Mouse (Mus musculus) telencephalon, adult 2 months (tissue): ENCODE measurements at regions not wholly inside any gene's neighbourhood (a gene's known extent, or its start where the extent isn't known, plus 50 kb on each side); places are given as distances from the start of the nearest gene placed in this dataset.
A peak's percentile ranks its signal among the peaks of the same experiment; 100 is the strongest.

Experiments
- DNase-seq: peaks from one replicate; pipeline ENCODE4 v3.0.0-alpha.2; 2011; ENCODE audit warnings: low read depth, low spot score

DNA sequence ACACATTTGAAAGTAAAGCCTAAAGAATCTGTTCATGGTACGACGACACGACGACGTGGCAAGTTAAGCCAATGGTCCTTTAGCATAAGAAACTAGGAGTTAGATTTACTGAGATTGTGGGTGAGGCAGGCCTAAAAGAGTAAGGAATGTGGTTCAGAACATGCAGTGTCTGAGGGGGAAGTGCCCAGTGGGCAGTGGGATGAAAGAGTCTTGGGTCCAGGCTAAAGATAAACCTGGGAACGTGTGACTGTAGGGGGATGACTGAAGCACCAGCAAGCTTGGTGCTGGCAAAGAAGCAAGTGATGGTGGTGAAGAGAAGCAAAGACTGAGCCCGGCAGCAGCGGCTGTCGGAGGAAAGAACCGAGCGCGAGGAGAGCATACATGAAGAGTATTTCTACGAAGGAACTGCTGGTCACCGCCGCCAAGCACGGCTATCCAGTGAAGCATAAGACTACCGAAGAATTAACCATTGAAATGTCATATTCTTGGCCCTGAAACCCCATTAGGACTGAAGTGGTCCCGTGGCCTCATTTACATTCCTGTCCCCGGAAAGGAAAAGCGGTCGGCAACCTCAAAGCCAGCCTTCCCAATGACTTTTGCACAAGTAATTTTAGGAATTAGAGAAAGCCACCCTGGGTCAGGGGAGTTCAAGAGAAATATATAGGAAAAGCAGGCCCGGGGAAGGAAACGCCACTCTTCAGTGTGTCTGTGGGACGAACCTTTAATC is 76.2 kb upstream of the Armc2 start:
- peak; percentile 10 for DNase-seq

DNA sequence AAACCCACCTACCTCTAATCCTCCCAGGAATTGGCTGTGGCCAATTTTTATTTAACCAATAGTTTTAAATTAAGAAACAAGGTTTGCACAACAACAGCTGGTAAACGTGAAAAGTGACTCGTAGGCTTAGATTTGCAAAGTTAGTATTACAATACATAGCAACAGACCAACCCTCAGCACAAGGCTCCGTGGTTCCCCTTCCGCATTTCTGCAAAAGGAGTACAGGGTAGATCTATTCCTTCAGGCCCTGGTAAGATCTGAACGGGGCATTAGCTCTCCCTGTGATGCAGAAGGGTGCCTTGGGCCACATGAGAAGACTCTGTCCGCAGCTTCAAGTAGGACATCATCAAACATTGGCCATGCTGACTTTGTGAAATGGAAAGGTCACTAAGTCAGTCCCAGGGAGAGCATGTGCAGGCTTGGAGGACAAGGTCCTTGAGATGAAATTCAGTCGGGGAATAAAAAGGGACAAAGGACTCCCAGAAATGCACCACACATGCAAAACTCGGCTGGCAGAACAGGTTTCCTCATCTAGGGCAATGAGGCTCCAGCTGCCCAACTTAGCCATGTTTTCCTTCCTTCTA is 75.0 kb upstream of the Armc2 start:
- DNase-seq: no peak

DNA sequence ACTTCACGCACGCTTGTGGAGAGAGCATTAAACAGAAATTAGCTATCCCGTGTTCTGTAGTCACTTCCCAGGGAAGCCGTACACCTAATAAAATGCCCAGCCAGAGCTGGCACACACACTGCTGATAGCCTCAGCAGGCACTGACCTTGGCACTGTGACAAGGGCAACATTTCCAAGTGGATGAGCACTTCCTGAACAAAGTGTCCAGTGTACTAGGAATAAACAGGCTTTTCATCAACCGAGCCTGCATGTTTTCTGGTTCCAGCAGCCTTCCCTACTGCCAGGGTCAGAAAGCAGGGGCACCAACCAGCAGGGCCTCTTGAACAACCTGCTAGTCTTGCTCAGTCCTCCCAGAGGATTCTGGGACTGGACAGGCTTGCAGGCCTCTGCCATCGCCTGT is 74.3 kb upstream of the Armc2 start:
- peak; percentile 47 for DNase-seq

DNA sequence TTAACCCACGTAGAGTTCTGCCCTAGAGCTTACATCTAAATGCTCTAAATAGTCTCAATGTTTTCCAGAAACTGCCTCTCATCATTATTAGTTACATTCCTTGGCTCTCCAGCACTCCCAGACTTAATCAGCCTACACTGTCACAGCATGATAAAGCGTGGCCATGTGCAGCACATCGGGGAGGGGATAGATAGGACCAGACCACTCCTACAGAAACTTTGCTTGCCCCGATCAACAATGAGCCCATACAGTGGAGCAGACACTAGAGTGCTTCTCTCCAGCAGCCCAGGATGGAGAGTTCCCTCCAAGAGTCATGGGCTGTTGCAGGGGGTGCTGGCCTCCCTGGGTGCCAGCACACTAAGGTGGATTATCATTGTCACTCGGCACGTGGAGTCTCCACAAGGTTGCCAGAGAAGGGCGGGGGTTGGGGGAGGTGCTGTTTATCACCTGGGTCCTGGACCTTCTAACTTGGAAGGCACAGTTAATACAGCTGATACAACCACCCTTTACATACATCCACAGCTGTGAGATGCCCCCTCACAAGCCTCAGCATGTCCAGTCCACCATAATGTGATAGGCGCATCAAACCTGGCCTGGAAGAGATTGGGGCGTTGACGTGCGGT is 73.4 kb upstream of the Armc2 start:
- DNase-seq: no peak

DNA sequence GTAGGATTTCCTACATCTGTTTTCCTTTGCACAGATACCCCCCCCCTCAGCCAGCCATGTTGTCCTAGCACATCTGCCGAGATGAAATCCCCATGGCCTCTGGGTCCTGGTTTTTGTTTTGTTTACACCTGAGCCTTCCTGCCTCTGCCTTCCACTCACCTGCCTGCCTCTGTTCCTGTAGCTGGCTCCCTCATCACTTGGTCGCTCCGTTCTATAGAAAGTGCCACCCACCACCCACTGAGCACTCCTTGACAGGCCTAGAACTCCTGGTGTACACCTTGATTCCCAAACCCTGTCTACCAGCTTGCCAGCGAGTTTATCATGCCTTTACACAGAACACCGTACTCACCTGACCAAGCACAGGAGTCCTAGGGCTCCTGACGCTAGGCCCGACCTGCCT is 72.6 kb upstream of the Armc2 start:
- DNase-seq: no peak

DNA sequence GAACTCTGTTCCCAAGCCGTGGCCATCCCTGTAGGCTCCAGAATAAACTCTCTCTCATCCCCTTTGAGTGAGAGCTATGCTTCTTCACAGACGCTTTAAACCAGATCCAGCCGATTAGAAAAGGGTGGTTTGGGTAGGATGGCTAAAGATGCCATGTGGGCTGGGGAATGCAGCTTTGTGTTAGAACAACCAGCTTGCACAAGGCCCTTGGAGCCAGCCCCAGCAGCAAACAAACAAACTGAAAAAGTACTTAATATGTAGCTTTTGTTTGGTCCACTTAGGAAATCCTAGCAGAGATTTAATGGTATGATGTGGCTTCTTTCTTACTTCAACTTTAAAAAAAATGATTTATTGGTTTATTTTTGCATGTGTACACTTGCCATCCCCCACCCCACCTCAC is 71.9 kb upstream of the Armc2 start:
- DNase-seq: no peak

DNA sequence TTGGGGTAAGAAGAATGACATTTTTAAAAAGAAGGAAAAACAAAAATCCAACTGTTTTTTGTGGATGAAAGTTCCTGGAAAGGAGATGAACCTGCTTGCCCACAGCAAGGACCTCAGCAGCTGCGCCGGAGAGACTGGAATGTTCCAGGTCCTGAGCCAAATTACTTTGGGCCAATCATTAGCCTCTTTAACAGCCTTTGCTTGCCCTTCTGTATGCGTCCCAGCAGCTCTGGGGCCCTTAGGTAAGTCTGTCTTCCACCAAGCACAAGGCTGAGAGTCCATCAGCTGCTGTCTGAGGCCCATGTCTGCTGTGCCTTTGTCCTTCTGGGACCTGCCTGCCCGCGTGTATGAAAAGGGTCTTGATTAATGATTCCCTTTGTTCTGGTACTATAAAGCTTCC is 71.4 kb upstream of the Armc2 start:
- DNase-seq: no peak

DNA sequence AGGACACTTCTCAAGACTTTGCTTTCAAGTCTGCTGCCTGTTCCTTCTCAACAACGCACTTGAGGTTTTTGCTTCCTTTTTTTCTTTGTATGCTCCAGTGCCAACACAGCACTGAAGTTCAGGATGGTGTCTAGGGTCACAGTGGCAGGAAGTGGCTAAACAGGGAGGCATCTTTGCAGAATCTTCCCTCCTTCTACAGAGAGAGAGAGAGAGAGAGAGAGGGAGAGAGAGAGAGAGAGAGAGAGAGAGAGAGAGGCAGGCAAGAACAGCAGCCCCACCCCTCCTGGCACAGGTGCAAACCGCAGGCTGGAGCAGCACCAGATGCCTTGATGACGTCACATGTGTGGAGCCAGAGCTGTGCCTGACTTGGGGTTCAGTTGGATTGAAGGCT is 71.0 kb upstream of the Armc2 start:
- no peak for DNase-seq

DNA sequence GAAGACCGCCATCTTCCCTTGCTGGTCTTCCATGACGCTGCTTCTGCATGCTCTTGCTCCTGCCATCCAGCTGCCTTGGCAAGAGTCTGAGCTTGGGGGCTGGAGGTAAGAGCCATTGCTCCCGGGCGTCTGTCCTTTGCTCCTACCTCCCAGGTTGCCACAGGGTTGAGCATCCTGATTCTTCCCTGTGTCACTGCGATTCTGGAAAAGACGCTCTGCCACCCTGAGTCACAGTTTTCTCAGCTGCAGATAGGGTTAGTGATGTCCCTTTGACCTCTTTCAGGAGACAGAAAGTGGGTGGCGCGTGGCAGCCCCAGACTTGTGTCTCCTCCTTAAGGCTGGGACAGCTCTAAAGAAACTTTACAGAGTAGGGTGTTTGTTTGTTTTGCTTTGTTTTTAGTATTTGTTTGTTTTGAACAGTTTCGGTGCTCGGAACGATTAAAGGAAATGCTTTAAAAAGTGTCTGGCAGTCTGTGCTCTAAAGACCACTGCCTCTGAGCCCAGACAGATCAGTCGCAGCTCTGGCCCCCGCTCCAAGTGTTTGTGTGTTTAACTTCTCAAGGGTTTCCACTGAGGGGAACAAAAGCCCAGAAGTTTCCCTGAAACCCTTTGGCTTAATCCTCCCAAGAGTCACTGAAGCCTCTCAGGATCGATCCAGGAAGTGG is 70.5 kb upstream of the Armc2 start:
- DNase-seq: no peak

DNA sequence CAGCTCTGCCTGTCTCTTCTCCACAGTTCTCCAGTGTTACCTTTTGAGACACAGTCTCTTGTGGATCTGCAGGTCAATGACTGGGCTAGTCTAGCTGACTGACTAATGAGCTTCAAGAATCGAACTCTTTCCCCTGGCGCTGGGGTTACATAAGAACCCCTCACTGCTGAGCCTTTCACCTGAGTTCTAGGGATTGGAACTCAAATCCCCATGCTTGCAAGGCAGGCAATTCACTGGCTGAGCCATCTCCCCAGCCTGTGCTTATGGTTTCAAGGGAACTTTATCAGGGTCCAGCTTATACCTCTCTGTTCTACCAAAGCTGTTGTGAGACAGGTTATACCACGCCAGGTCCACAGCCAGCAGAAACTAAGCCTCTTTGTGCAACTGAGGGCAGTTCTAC is 69.7 kb upstream of the Armc2 start:
- no peak for DNase-seq

DNA sequence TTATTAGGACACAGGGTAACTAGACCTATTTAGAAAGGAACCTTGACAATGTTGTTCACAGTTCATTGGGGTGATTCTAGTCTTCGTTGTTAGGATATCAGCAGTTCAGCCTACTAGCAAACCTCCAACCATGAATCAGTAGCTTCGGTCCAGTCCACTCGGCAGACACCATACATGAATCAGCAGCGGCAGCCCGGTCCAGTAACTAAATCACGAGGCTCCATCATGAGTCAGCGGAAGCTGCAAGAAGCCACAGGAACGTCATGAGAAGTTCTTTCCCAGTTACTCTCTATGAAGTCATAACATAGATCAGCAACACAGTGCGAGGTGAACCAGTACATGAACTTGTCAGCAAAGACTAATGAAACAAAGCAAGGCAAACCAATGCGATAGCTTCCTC is 68.4 kb upstream of the Armc2 start:
- no peak for DNase-seq

DNA sequence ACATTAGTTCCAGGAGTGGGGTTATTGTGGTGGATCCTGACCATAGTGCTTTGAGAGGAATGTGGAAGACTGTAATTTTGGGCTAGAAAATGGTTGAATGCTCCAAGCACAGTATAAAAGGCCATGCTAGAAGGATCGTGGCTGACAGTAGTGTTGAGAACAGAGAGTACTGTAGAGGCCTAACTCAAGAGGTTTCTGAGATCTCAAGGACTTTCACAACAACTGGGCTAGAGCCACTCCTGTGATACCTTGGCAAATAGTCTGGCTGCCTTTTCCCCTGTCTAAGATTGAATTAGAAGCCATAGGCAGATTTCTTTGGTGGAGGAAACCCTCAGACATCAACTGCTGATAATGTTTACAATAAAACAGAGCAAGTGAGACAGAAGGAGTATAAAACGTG is 67.1 kb upstream of the Armc2 start:
- no peak for DNase-seq

DNA sequence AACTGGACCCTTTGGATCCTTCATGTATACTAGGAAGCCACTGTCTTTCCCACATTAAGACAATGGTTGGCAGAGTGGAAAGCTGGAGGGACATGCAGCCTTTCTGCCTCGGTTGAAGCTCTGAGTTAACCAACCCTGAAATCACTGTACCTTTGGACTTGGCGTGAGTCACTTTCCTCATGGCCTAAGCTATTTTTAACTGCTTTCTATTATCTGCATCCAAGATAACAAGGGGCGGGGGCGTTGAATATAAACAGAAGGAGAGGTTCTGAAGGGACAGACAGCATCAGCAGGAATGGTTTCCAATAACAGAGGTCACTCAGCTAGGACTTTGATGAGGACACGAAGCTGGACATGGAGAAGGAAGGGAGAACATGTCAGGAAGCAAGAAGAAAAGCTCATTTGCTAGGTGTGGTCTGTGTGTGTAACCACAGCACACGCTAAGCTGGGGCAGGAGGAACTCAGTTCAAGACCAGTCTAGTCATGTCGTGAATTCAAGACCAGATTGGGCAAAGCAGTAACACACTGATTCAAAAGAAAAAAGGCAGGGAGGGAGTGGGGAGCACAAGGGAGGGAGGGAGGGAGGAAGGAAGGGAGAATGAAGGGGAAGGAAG is 64.1 kb upstream of the Armc2 start:
- DNase-seq: no peak

DNA sequence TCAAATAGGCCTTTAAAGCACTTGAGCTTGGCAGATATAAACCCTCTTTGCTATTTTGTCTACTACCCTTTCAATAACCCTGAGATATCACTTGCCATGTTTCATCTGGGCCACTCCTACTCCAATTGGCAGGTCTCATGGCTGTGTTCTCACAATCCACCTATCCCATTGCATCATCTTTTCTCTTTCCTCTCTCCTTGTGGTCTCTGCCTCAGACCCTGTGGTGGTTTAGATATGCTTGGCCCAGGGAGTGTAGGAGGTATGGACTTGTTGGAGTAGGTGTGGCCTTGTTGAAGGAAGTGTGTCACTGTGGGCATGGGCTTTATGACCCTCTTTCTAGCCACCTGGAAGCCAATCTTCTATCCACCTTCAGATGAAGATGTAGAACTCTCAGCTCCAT is 61.5 kb upstream of the Armc2 start:
- no peak for DNase-seq

DNA sequence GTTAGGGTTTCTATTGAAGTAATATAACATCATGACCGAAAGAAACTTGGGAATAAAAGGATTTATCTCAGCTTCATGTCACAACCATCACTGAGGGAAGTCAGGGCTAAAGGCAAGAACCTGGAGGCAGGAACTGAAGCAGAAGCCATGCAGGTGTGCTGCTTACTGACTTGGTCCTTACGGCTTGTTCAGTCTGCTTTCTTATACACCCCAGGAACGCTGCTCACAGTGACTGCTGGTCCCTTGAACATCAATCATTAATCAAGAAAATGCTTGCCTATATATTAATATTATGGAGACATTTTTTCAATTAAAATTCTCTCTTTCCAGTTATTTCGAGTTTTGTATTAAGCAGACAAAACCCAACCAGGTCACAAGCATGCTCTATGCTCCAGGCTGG is 58.5 kb upstream of the Armc2 start:
- no peak for DNase-seq

DNA sequence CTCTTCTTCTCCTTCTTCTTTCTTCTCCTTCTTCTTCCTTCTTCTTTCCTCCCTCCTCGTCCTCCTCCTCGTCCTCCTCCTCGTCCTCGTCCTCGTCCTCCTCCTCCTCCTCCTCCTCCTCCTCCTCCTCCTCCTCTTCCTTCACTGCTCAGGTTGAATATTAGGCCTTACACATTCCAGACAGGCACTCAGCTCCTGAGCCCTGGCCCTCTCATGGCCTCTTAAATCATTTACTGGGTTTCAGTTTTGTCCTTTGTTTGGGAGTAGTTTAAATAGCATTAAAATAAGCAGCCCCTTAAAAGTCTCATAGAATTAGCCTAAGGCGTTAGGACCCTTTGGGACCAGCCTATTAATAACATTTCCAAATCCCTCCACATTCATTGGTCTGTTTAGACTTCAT is 57.3 kb upstream of the Armc2 start:
- no peak for DNase-seq

DNA sequence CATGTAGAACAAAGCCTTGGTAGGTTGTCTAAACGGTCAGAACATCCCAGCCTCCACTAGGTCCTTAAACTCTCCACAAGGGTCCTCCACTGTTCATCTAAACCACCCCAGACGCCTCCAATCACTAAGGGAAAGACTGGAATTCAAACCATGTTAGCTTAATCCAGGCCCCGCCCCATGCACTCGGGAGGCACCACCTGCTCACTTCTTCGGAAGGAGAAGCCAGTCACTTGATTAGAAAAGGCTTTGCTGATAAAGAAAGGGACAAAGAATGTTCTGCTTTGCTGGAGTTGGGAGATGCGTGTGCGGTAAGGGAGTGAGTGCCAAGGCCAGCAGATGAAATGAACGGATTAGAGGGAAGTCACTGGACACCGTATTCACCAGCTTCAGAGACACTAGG is 54.5 kb upstream of the Armc2 start:
- no peak for DNase-seq

DNA sequence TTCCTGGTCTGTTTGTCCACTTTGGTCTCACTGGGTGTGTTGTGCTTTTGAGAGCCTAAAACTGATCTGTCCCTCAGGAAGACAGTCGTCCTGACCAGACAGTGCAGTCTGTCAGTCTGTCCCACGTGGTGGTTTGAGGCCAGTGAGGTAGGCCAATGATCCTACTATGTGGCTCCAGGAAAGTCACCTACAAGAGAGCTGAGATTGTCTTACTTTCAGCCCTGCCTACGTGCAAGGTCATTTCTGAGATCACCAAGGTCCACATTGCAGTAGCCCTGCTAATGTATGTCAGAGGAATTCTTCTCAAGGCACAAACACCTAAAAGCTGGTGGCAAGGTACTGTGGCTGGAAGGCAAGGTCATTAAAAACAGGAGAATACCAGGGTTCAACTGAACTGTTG is 53.9 kb upstream of the Armc2 start:
- DNase-seq: no peak

DNA sequence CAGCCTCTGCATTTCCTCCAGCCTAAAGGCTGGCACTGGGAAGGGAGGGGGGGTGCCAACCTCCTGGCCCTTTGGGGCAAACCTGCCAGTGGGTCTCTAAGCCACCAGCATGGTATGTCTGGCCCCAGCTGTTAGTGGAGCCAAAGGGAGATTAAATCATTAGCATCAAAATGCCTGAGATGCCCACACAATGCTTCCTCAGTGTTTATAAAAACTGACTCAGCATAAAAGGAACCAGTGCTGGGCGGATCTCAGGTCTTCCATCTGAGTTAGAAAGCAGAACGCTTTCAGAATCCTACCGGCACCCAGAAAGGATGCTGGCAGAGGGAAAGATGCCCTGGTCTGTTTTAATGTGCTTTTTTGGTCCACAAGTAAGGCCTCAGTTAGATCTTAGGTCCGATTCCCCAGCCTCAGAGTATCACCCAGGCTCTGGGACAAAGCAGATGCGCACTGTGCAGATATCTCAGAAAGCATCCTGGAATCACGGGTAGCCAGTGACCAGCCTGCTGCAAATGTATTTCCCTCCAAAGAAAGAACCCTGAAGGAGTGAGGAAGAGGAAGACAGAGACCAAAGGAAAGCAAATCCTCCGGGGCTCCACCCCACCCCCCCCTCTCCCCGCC is 53.3 kb upstream of the Armc2 start:
- no peak for DNase-seq

DNA sequence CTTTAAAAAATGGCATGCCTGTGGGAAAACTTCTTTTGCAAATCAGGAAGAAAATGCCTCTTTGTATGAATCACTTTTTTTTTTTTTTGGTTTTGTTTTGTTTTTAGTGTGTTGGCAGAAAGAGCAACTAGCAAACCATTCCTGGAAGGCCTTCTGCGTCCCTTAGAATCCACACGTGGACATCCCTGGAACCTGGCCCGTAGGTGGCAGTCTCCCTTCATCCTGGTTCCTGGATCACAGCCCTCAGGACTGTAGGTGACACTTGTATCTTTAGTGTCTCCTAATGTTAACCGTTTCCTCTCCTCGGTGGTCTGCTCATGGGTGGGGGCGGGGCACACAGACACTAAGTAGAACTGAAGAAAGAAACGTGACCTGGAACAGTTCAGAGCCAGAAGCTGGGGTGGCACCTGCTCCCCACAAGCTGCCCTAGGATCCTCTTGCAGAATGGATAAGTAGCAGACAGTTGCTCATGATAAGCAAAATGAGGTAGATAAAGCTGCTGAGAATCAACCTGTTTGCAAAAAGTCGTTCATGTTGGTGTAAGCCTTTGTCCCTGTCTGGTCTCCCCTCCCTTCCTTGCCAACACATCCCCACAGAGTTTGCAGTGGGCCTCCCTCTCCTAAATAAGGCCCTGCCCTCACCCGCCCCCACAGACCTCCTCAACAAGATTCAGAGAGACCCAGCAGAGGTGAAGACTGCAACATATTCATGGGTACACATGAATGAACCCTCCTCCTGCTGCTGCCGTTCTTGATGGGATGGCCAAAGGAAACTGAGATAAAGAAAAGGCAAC is 52.6 kb upstream of the Armc2 start:
- no peak for DNase-seq

DNA sequence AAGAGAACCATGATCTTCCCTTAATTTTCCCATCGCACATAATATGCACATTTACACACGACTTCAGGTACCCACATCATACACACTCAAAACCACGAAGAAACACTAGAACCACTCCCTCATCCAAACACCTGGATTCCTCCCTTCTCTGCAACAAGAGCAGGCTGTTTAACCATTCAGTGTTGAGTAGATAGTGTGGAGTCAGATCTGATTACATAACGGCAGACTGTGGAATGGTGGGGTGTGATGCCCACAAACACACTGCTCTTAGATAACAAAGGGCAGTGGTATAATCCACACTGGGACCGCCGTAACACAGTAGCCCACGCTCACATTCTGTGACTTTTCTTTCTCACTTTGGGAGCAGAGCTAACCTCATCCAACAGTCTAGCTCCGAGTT is 51.5 kb upstream of the Armc2 start:
- DNase-seq: no peak
